Mouse (Mus musculus) neural tube, embryonic 14.5 days (tissue): ENCODE measurements around the gene Cfap43. TPM values are rescaled to one million over a fixed set of nuclear protein-coding genes. Genes with fewer than 3 reads are reported as not detected.

ENCODE experiments used
- ATAC-seq: fragments of 200-750 bp; cut with Nextera tagmentation; 2 replicates; pipeline ENCODE4 v1.8.0; 2017; ENCODE audit warnings: low read depth, mild to moderate bottlenecking, moderate TSS enrichment, moderate library complexity
- H3K27ac ChIP-seq: fragments of 300-500 bp; sonication (generic); 2 replicates; pipeline ENCODE4 v1.5.1; 2014; ENCODE audit warnings: low read depth, mild to moderate bottlenecking, control low read depth, low read length, moderate library complexity, mixed read lengths
- H3K27me3 ChIP-seq: fragments of 300-500 bp; sonication (generic); 2 replicates; pipeline ENCODE4 v1.6.1; 2014; ENCODE audit warnings: low read length; ENCODE audit not compliant: control insufficient read depth, insufficient read depth
- H3K36me3 ChIP-seq: fragments of 300-500 bp; sonication (generic); 2 replicates; pipeline ENCODE4 v1.6.1; 2014; ENCODE audit warnings: low read length, mixed read lengths; ENCODE audit not compliant: control insufficient read depth, insufficient read depth
- H3K4me1 ChIP-seq: fragments of 300-500 bp; sonication (generic); 2 replicates; pipeline ENCODE4 v1.6.1; 2014; ENCODE audit warnings: low read length; ENCODE audit not compliant: control insufficient read depth, insufficient read depth
- H3K4me2 ChIP-seq: fragments of 300-500 bp; sonication (generic); 2 replicates; pipeline ENCODE4 v1.6.1; 2014; ENCODE audit warnings: mild to moderate bottlenecking, low read depth, low read length, control low read depth
- H3K4me3 ChIP-seq: fragments of 300-500 bp; sonication (generic); 2 replicates; pipeline ENCODE4 v1.5.1; 2014; ENCODE audit warnings: low read depth, low read length, control low read depth, mixed read lengths
- H3K9ac ChIP-seq: fragments of 300-500 bp; sonication (generic); replicated peaks from 2 replicates; pipeline ENCODE4 v1.6.1; 2014; ENCODE audit warnings: low read depth, mild to moderate bottlenecking, control low read depth, low read length, mixed read lengths
- H3K9me3 ChIP-seq: fragments of 300-500 bp; sonication (generic); 2 replicates; pipeline ENCODE4 v1.6.1; 2016; ENCODE audit warnings: low read length; ENCODE audit not compliant: control insufficient read depth
- WGBS: fragments of 180-500 bp; shearing (Covaris S2); extraction: QIAGEN DNeasy Blood & Tissue Kit; methylation state at CpG from one replicate; pipeline ENCODE4 v1.1.7; 2014; 5-methylcytosine and 5-hydroxymethylcytosine counted together
- polyA plus RNA-seq: library from polyadenylated mRNA; unstranded; fragments of >200 nt; fragmentation: Nextera tagmentation; extraction: Ambion mirVana; gene quantifications from 2 replicates; pipeline ENCODE4 v1.2.1, GENCODE M21; 2014

The Cfap43 gene
- polyA plus RNA-seq, 1 experiment from 2014 or later: 1.7 TPM

GRCm38 (mm10) chr19:47705772-47706309 lies 213.2 kb downstream of the Cfap43 start:
- no peak overlapping the region for H3K4me2 ChIP-seq
- H3K9ac ChIP-seq: no peak overlapping the region
- H3K4me1 ChIP-seq: no peaks in the 10 kb centered on the region
- ATAC-seq: no peak
- H3K36me3 ChIP-seq: no peaks in the 10 kb centered on the region
- H3K9me3 ChIP-seq: no peaks in the 10 kb centered on the region
- H3K27ac ChIP-seq: no peak overlapping the region
- no peak overlapping the region for H3K4me3 ChIP-seq
- WGBS: 94% methylated on average over 8 of the region's 8 CpGs
- H3K27me3 ChIP-seq: no peaks in the 10 kb centered on the region

- no peaks in the 10 kb centered on the region for H3K27me3 ChIP-seq
- H3K27ac ChIP-seq: no peak overlapping the region
- no peak overlapping the region for H3K4me3 ChIP-seq
- H3K36me3 ChIP-seq: no peaks in the 10 kb centered on the region
- no peak overlapping the region for H3K4me2 ChIP-seq
- no peak overlapping the region for H3K9ac ChIP-seq
- no peaks in the 10 kb centered on the region for H3K4me1 ChIP-seq
- 80% methylated on average over 13 of the region's 13 CpGs for WGBS
- H3K9me3 ChIP-seq: no peaks in the 10 kb centered on the region
- ATAC-seq: no peak
These were observed 213.9 kb downstream of the Cfap43 start for GRCm38 (mm10) chr19:47705080-47705771.

- Histone ChIP-seq H3K9me3 (no peaks in the 10 kb centered on the region), H3K27me3 (no peaks in the 10 kb centered on the region), H3K9ac (no peak overlapping the region), H3K4me1 (no peaks in the 10 kb centered on the region), H3K27ac (no peak overlapping the region), H3K4me2 (no peak overlapping the region), H3K4me3 (no peak overlapping the region), H3K36me3 (no peaks in the 10 kb centered on the region)
- 90% methylated on average over 8 of the region's 8 CpGs for WGBS
- no peak for ATAC-seq
These were observed 218.6 kb downstream of the Cfap43 start for GRCm38 (mm10) chr19:47700509-47700908.

- Histone ChIP-seq H3K27ac (no peak overlapping the region), H3K9me3 (no peaks in the 10 kb centered on the region)
- 39% methylated on average over 9 of the region's 9 CpGs for WGBS
These were observed 219.3 kb downstream of the Cfap43 start for GRCm38 (mm10) chr19:47699743-47700142.

GRCm38 (mm10) chr19:47698266-47698665 lies 220.8 kb downstream of the Cfap43 start:
- Histone ChIP-seq H3K4me1 (no peaks in the 10 kb centered on the region), H3K4me3 (no peak overlapping the region), H3K27ac (no peak overlapping the region), H3K4me2 (no peak overlapping the region), H3K27me3 (no peaks in the 10 kb centered on the region), H3K9ac (no peak overlapping the region), H3K36me3 (no peaks in the 10 kb centered on the region), H3K9me3 (no peaks in the 10 kb centered on the region)
- WGBS: 81% methylated on average over 9 of the region's 9 CpGs
- no peak for ATAC-seq

More at GRCm38 (mm10) chr19:47699743-47700142, 219.3 kb downstream of the Cfap43 start:
- Histone ChIP-seq H3K27me3 (no peaks in the 10 kb centered on the region), H3K36me3 (no peaks in the 10 kb centered on the region), H3K9ac (no peak overlapping the region), H3K4me3 (no peak overlapping the region), H3K4me1 (no peaks in the 10 kb centered on the region), H3K4me2 (no peak overlapping the region)
- no peak for ATAC-seq

- Histone ChIP-seq H3K27me3 (no peaks in the 10 kb centered on the region), H3K9me3 (no peaks in the 10 kb centered on the region), H3K9ac (no peak overlapping the region), H3K36me3 (no peaks in the 10 kb centered on the region), H3K4me1 (no peaks in the 10 kb centered on the region), H3K4me2 (no peak overlapping the region), H3K27ac (no peak overlapping the region), H3K4me3 (no peak overlapping the region)
- WGBS: 95% methylated on average over 11 of the region's 11 CpGs
- no peak for ATAC-seq
These were observed 222.0 kb downstream of the Cfap43 start for GRCm38 (mm10) chr19:47697067-47697466.

- no peak overlapping the region for H3K27ac ChIP-seq
- no peak for ATAC-seq
- H3K9me3 ChIP-seq: no peaks in the 10 kb centered on the region
- no peak overlapping the region for H3K4me2 ChIP-seq
- no peaks in the 10 kb centered on the region for H3K4me1 ChIP-seq
- no peaks in the 10 kb centered on the region for H3K27me3 ChIP-seq
- H3K4me3 ChIP-seq: no peak overlapping the region
- no peaks in the 10 kb centered on the region for H3K36me3 ChIP-seq
- 93% methylated on average over 8 of the region's 8 CpGs for WGBS
- no peak overlapping the region for H3K9ac ChIP-seq
These were observed 222.7 kb downstream of the Cfap43 start for GRCm38 (mm10) chr19:47696411-47696810.

GRCm38 (mm10) chr19:47695725-47696124 lies 223.4 kb downstream of the Cfap43 start:
- no peaks in the 10 kb centered on the region for H3K36me3 ChIP-seq
- no peak overlapping the region for H3K4me3 ChIP-seq
- no peak overlapping the region for H3K9ac ChIP-seq
- WGBS: 92% methylated on average over 6 of the region's 6 CpGs
- H3K27ac ChIP-seq: no peak overlapping the region
- no peak overlapping the region for H3K4me2 ChIP-seq
- ATAC-seq: no peak
- H3K27me3 ChIP-seq: no peaks in the 10 kb centered on the region
- H3K4me1 ChIP-seq: no peaks in the 10 kb centered on the region
- H3K9me3 ChIP-seq: no peaks in the 10 kb centered on the region

GRCm38 (mm10) chr19:47691994-47692393 lies 227.1 kb downstream of the Cfap43 start, which contains the start of gene Col17a1:
TSS of gene Col17a1 (minus strand) at chr19:47692094.
- no peak for ATAC-seq
- WGBS: 83% methylated on average over 6 of the region's 6 CpGs
- Histone ChIP-seq H3K27me3 (no peaks in the 10 kb centered on the region), H3K9ac (no peak within 1 kb of the TSS), H3K4me1 (no peaks in the 10 kb centered on the region), H3K9me3 (no peaks in the 10 kb centered on the region), H3K36me3 (no peaks in the 10 kb centered on the region), H3K4me3 (no peak within 1 kb of the TSS), H3K4me2 (no peak within 1 kb of the TSS), H3K27ac (no peak within 1 kb of the TSS)
